Mouse (Mus musculus) midbrain, embryonic 10.5 days (tissue): ENCODE data around the gene Map2. TPM values are rescaled to one million over a fixed set of nuclear protein-coding genes. Genes with fewer than 3 reads are reported as not detected.

Experiments used
- DNase-seq: peaks from one replicate; pipeline ENCODE4 v3.0.0-alpha.2; 2017; ENCODE audit warnings: low spot score
- H3K27ac ChIP-seq: fragments of 300-500 bp; sonication (generic); replicated peaks from 2 replicates; pipeline ENCODE4 v1.5.1; 2016; ENCODE audit warnings: mild to moderate bottlenecking
- H3K27me3 ChIP-seq: fragments of 300-500 bp; sonication (generic); 2 replicates; pipeline ENCODE4 v1.6.1; 2016; ENCODE audit warnings: low read depth, mild to moderate bottlenecking; ENCODE audit not compliant: poor library complexity, severe bottlenecking
- H3K36me3 ChIP-seq: fragments of 300-500 bp; sonication (generic); 2 replicates; pipeline ENCODE4 v1.6.1; 2016; ENCODE audit warnings: mild to moderate bottlenecking, moderate library complexity
- H3K4me1 ChIP-seq: fragments of 300-500 bp; sonication (generic); 2 replicates; pipeline ENCODE4 v1.6.1; 2016
- H3K4me3 ChIP-seq: fragments of 300-500 bp; sonication (generic); 2 replicates; pipeline ENCODE4 v1.5.1; 2016; ENCODE audit warnings: mild to moderate bottlenecking, moderate library complexity
- H3K9me3 ChIP-seq: fragments of 300-500 bp; sonication (generic); replicated peaks from 2 replicates; pipeline ENCODE4 v1.6.1; 2016; ENCODE audit warnings: mild to moderate bottlenecking
- WGBS: fragments of 180-500 bp; shearing (Covaris S2); methylation state at CpG from one replicate; pipeline ENCODE4 v1.1.7; 2016; 5-methylcytosine and 5-hydroxymethylcytosine counted together
- polyA plus RNA-seq: library from polyadenylated mRNA; unstranded; fragments of >200 nt; fragmentation: Nextera tagmentation; extraction: Ambion mirVana; gene quantifications from 2 replicates; pipeline ENCODE4 v1.2.1, GENCODE M21; 2016

Map2 gene
- 76.0 and 147 TPM in 2 replicates for polyA plus RNA-seq

- no peaks in the 10 kb centered on the region for H3K36me3 ChIP-seq
- peak within 1 kb of the TSS; percentile 63 for H3K4me3 ChIP-seq
- H3K27me3 ChIP-seq, result peaks cover 21% of the 10 kb centered on the region
- peak; percentile 87 for DNase-seq
- under 1% methylated on average over 54 of the region's 61 CpGs for WGBS
- no peaks in the 10 kb centered on the region for H3K9me3 ChIP-seq
- peak within 1 kb of the TSS; percentile 85 for H3K27ac ChIP-seq
- H3K4me1 ChIP-seq, result peaks cover 37% of the 10 kb centered on the region
These were observed at the start of gene Map2 for GRCm38 (mm10) chr1:66175041-66175665. Gene Map2 (plus strand): TSS chr1:66175273.

GRCm38 (mm10) chr1:66133014-66133413, 42.1 kb upstream of the Map2 start:
- Histone ChIP-seq H3K27ac (no peak overlapping the region), H3K4me3 (no peak overlapping the region), H3K4me1 (no peaks in the 10 kb centered on the region), H3K36me3 (no peaks in the 10 kb centered on the region), H3K9me3 (no peaks in the 10 kb centered on the region), H3K27me3 (no peaks in the 10 kb centered on the region)
- no peak for DNase-seq

GRCm38 (mm10) chr1:66135324-66135723, 39.7 kb upstream of the Map2 start:
- H3K27ac ChIP-seq, result no peak overlapping the region
- no peaks in the 10 kb centered on the region for H3K4me1 ChIP-seq
- no peaks in the 10 kb centered on the region for H3K9me3 ChIP-seq
- no peak overlapping the region for H3K4me3 ChIP-seq
- no peaks in the 10 kb centered on the region for H3K36me3 ChIP-seq
- H3K27me3 ChIP-seq, result no peaks in the 10 kb centered on the region
- DNase-seq, result no peak

- no peak for DNase-seq
- no peaks in the 10 kb centered on the region for H3K4me1 ChIP-seq
- no peaks in the 10 kb centered on the region for H3K9me3 ChIP-seq
- 85% methylated on average over 1 of the region's 1 CpGs for WGBS
- H3K27ac ChIP-seq, result no peak overlapping the region
- no peaks in the 10 kb centered on the region for H3K36me3 ChIP-seq
- H3K4me3 ChIP-seq, result no peak overlapping the region
- H3K27me3 ChIP-seq, result no peaks in the 10 kb centered on the region
These were observed 34.4 kb upstream of the Map2 start for GRCm38 (mm10) chr1:66140686-66141085.

- no peaks in the 10 kb centered on the region for H3K27me3 ChIP-seq
- H3K27ac ChIP-seq, result no peak overlapping the region
- 85% methylated on average over 3 of the region's 3 CpGs for WGBS
- H3K4me1 ChIP-seq, result peaks cover 9% of the 10 kb centered on the region
- no peaks in the 10 kb centered on the region for H3K9me3 ChIP-seq
- no peak for DNase-seq
- H3K4me3 ChIP-seq, result no peak overlapping the region
- H3K36me3 ChIP-seq, result no peaks in the 10 kb centered on the region
These were observed 29.9 kb upstream of the Map2 start for GRCm38 (mm10) chr1:66145180-66145579.

- no peak for DNase-seq
These were observed 26.1 kb upstream of the Map2 start for GRCm38 (mm10) chr1:66148825-66149514.

GRCm38 (mm10) chr1:66150806-66151205, 24.3 kb upstream of the Map2 start:
- peaks cover 9% of the 10 kb centered on the region for H3K4me1 ChIP-seq
- no peak overlapping the region for H3K4me3 ChIP-seq
- no peak overlapping the region for H3K27ac ChIP-seq
- H3K36me3 ChIP-seq, result no peaks in the 10 kb centered on the region
- no peaks in the 10 kb centered on the region for H3K9me3 ChIP-seq
- no peak for DNase-seq
- WGBS, result 89% methylated on average over 3 of the region's 3 CpGs
- H3K27me3 ChIP-seq, result no peaks in the 10 kb centered on the region

More at GRCm38 (mm10) chr1:66148825-66149514, 26.1 kb upstream of the Map2 start:
- H3K36me3 ChIP-seq, result no peaks in the 10 kb centered on the region
- peaks cover 9% of the 10 kb centered on the region for H3K4me1 ChIP-seq
- WGBS, result 59% methylated on average over 2 of the region's 2 CpGs
- H3K4me3 ChIP-seq, result no peak overlapping the region
- H3K9me3 ChIP-seq, result no peaks in the 10 kb centered on the region
- H3K27me3 ChIP-seq, result no peaks in the 10 kb centered on the region
- no peak overlapping the region for H3K27ac ChIP-seq

GRCm38 (mm10) chr1:66157135-66157534, 17.9 kb upstream of the Map2 start:
- no peaks in the 10 kb centered on the region for H3K36me3 ChIP-seq
- no peak for DNase-seq
- no peaks in the 10 kb centered on the region for H3K9me3 ChIP-seq
- no peak overlapping the region for H3K27ac ChIP-seq
- WGBS, result 88% methylated on average over 2 of the region's 2 CpGs
- no peaks in the 10 kb centered on the region for H3K27me3 ChIP-seq
- no peaks in the 10 kb centered on the region for H3K4me1 ChIP-seq
- no peak overlapping the region for H3K4me3 ChIP-seq

GRCm38 (mm10) chr1:66157589-66157988, 17.5 kb upstream of the Map2 start:
- Histone ChIP-seq H3K4me3 (no peak overlapping the region), H3K27ac (no peak overlapping the region), H3K27me3 (no peaks in the 10 kb centered on the region), H3K4me1 (no peaks in the 10 kb centered on the region), H3K36me3 (no peaks in the 10 kb centered on the region), H3K9me3 (no peaks in the 10 kb centered on the region)
- no peak for DNase-seq

- WGBS, result 71% methylated on average over 2 of the region's 2 CpGs
- H3K4me3 ChIP-seq, result no peak overlapping the region
- no peaks in the 10 kb centered on the region for H3K36me3 ChIP-seq
- no peaks in the 10 kb centered on the region for H3K27me3 ChIP-seq
- H3K27ac ChIP-seq, result no peak overlapping the region
- H3K4me1 ChIP-seq, result no peaks in the 10 kb centered on the region
- H3K9me3 ChIP-seq, result no peaks in the 10 kb centered on the region
- no peak for DNase-seq
These were observed 10.4 kb upstream of the Map2 start for GRCm38 (mm10) chr1:66164648-66165047.

GRCm38 (mm10) chr1:66168722-66169121, 6.4 kb upstream of the Map2 start:
- H3K9me3 ChIP-seq, result no peaks in the 10 kb centered on the region
- H3K4me3 ChIP-seq, result no peak overlapping the region
- H3K36me3 ChIP-seq, result no peaks in the 10 kb centered on the region
- 73% methylated on average over 5 of the region's 5 CpGs for WGBS
- H3K27me3 ChIP-seq, result peaks cover 13% of the 10 kb centered on the region
- no peaks in the 10 kb centered on the region for H3K4me1 ChIP-seq
- no peak overlapping the region for H3K27ac ChIP-seq
- DNase-seq, result no peak

- Histone ChIP-seq H3K4me3 (no peak overlapping the region), H3K9me3 (no peaks in the 10 kb centered on the region), H3K36me3 (no peaks in the 10 kb centered on the region), H3K4me1 (peaks cover 23% of the 10 kb centered on the region), H3K27me3 (peaks cover 21% of the 10 kb centered on the region), H3K27ac (no peak overlapping the region)
- 71% methylated on average over 3 of the region's 3 CpGs for WGBS
- no peak for DNase-seq
These were observed 2.9 kb upstream of the Map2 start for GRCm38 (mm10) chr1:66172127-66172526.

GRCm38 (mm10) chr1:66173630-66174029, 1.4 kb upstream of the Map2 start:
- no peak for DNase-seq
- Histone ChIP-seq H3K4me1 (peaks cover 37% of the 10 kb centered on the region), H3K9me3 (no peaks in the 10 kb centered on the region), H3K4me3 (no peak overlapping the region), H3K27me3 (peaks cover 21% of the 10 kb centered on the region), H3K27ac (no peak overlapping the region), H3K36me3 (no peaks in the 10 kb centered on the region)
- WGBS, result 47% methylated on average over 5 of the region's 5 CpGs
